Mouse (Mus musculus): ENCODE measurements around the gene Slc17a4.

DNA sequence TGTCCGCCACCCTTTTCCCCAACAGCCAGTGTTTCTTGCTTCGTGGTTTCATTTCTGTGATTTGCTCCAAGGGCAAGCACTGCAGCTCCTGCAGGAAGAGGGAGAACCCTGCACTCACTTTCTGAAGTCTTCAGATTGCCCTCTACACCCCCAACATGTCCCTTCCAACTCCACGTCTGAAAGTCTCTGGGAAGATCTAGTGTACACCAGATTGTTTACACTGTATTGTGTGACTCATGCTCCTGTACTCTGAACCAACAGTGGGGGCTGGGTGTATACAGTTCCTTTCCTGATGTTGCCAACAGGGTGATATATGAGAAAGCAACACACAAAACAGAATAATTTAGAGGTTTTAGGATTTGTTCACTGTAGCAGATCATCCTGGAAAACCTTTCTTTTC is 13.8 kb upstream of the Slc17a4 start:
- TF ChIP-seq POLR2A (IDR thresholded peaks at IDR 0.05; ENCODE audit: low read depth, low read length) (no peak), CTCF (IDR thresholded peaks at IDR 0.05; ENCODE audit: extremely low read depth, insufficient read length, insufficient replicate concordance, low read depth, low read length) (no peak)

All from small intestine, adult 2 months (tissue).